Mouse (Mus musculus): ENCODE data around the gene Olig1. TPM values are rescaled to one million over a fixed set of nuclear protein-coding genes. Genes with fewer than 3 reads are reported as not detected.
A peak's percentile ranks its signal among the peaks of the same experiment; 100 is the strongest.
"Not testable (repeated sequence)": the region's sequence is repeated elsewhere in the genome, so short reads cannot be mapped to it uniquely, and the experiment has no call there.

Gene Olig1
- polyA plus RNA-seq, 1 experiment from 2014 or later = 136 TPM

DNA sequence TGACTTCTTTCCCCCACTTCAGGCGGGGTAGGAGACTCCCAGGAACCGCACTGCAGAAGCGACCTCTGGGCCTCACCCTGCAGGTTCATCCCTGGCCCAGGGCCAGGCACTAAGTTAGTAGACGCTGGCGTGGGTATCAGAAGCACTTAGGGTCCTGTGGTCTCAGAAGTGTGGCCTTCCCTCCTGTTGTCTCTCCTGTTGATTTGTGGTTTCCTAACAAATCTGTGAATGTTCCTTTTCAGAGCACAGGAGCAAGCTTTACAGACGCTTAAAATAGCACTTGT is 41.9 kb upstream of the Olig1 start:
- Histone ChIP-seq H3K4me3 (peak overlapping the region; percentile 33), H3K4me1 (replicated peaks) (peaks cover 32% of the 10 kb centered on the region), H3K27me3 (peaks cover 89% of the 10 kb centered on the region), H3K27ac (replicated peaks) (no peak overlapping the region), H3K9ac (no peak overlapping the region), H3K4me2 (no peak overlapping the region), H3K9me3 (no peaks in the 10 kb centered on the region), H3K36me3 (no peaks in the 10 kb centered on the region)
- WGBS = 3% methylated on average over 6 of the region's 6 CpGs
- no peak for ATAC-seq (ENCODE audit: low FRiP score, low read depth)

DNA sequence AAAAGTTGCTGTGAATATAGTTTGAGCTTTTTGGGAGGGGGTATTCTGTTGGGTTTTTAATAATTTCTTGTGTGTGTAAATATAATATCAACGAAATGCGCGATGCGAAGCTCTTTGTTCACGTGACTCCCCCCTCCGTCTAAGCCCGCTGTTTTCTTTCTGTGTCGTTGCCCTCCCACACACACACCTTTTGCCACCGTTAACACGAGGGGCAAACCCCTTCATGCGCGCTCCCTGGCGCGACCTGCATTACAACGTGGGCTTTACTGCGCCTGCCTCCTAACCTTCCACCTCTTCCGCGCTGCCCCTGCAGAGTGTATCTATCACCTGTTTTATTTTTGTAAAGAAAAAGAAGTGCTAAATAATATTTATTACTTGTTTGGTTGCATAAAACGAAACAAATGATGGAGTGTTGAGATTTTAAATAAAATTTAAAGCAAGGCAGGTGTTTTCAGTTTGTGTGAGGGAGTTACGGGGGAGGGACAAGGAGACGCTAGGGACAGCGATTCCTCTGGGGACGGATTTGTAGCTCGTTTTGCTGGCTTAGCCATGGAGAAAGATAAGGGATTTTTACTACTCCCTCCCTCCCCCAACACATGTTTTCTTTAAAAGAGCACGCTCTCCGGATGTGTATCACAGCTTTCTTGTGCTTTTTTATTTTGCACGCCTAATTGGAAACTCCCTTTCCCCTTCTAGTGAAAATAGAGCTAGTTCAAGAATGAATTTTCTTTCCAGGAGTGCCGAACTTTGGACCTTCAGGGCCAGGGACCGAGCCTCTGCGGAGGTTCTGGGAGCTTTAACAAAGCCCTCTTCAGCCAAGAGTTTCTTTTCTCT is 41.1 kb upstream of the Olig1 start:
- no peak for ATAC-seq (ENCODE audit: low FRiP score, low read depth)
- peaks cover 32% of the 10 kb centered on the region for H3K4me1 ChIP-seq (replicated peaks)
- H3K9me3 ChIP-seq = no peaks in the 10 kb centered on the region
- peak overlapping the region; percentile 33 for H3K4me3 ChIP-seq
- peaks cover 90% of the 10 kb centered on the region for H3K27me3 ChIP-seq
- H3K9ac ChIP-seq = 0 out of 2 replicates have a peak overlapping the region, but pooled peaks have one; percentile 17
- 2% methylated on average over 30 of the region's 30 CpGs for whole genome bisulfite sequencing
- H3K27ac ChIP-seq (replicated peaks) = no peak overlapping the region
- H3K4me2 ChIP-seq = 0 out of 2 replicates have a peak overlapping the region, but pooled peaks have one; percentile 14
- no peaks in the 10 kb centered on the region for H3K36me3 ChIP-seq

DNA sequence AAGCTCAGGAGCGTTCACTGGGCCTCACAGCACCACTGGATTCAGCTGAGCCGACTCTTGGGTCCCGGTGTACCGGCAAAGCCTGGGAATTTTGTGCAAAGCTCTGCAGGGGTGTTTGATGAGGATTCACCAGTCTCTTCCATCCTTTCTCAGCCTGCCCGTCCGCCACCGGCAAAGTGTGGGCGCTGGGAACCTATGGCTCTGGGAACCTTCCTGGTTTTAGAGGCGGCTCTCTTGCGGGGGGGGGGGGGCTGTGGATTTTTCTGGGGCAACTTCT is 40.6 kb upstream of the Olig1 start:
- no peak overlapping the region for H3K9ac ChIP-seq
- 3% methylated on average over 10 of the region's 10 CpGs for WGBS
- no peaks in the 10 kb centered on the region for H3K36me3 ChIP-seq
- peaks cover 91% of the 10 kb centered on the region for H3K27me3 ChIP-seq
- H3K4me3 ChIP-seq = peak overlapping the region; percentile 33
- H3K27ac ChIP-seq (replicated peaks) = no peak overlapping the region
- peaks cover 32% of the 10 kb centered on the region for H3K4me1 ChIP-seq (replicated peaks)
- no peak for ATAC-seq (ENCODE audit: low FRiP score, low read depth)
- no peaks in the 10 kb centered on the region for H3K9me3 ChIP-seq
- peak overlapping the region; percentile 14; the same call in 1 of the 2 replicates for H3K4me2 ChIP-seq

DNA sequence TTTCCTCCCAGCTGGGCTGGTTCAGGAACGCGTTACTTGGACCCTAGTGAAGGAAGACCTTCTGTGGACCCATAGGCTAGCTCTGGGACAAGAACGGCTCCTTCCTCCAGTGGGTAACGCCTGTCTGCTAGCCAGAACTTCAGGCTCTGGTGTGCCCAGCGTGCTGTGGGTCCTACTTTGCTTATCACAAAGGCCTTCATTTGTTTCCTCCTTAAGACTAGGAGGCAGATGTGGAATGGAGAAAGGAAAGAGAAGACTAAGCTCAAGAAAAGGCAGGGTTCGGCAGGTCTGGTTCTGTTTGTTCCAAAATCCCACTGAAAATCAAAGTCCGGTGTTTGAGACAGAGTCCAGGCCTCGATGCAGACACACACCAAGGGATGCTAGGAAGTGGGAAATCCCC is 39.9 kb upstream of the Olig1 start:
- ATAC-seq (ENCODE audit: low FRiP score, low read depth) = no peak
- no peaks in the 10 kb centered on the region for H3K36me3 ChIP-seq
- H3K4me3 ChIP-seq = 0 out of 2 replicates have a peak overlapping the region, but pooled peaks have one; percentile 6
- H3K27ac ChIP-seq (replicated peaks) = no peak overlapping the region
- no peaks in the 10 kb centered on the region for H3K9me3 ChIP-seq
- 11% methylated on average over 8 of the region's 8 CpGs for WGBS
- H3K4me1 ChIP-seq (replicated peaks) = peaks cover 30% of the 10 kb centered on the region
- H3K4me2 ChIP-seq = peak overlapping the region; percentile 14; the same call in 1 of the 2 replicates
- H3K27me3 ChIP-seq = peaks cover 91% of the 10 kb centered on the region
- H3K9ac ChIP-seq = no peak overlapping the region

DNA sequence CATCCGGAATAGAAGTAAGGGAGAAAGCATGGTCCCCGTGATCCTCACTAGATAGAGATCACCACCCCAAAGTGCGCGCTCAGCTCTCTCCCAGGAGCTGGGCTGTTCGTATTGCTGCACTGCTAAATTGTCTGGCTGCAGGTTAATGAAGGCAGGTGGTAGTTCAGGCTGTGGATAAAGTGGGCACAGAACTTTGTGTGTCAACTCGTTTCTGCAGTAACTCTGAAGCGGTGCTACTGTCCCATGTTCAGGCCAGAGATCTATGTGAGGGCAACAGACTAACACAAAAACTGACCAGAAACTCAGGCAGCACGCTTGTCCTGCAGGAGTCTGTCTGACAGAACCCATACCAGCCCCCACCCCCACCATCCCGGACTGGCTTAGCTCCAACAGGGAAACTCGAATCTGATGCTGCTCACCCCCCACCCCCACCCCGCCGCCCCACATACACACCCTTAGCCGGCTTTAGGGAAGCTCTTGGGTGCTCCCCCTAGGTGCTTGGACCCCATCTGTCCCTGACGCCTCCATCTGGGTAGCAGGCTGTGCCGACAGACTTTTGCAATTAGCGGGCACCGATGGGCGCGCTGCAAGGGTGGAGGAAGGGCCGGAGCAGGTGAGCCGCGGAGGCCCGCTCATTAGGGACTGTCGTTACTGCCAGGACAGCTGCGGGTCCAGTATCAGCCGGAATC is 37.6 kb upstream of the Olig1 start:
- Histone ChIP-seq H3K4me2 (peak overlapping the region; percentile 34), H3K4me3 (peak overlapping the region; percentile 5; the same call in 1 of the 2 replicates), H3K4me1 (replicated peaks) (peaks cover 13% of the 10 kb centered on the region), H3K9me3 (no peaks in the 10 kb centered on the region), H3K27ac (replicated peaks) (0 out of 2 replicates have a peak overlapping the region, but pooled peaks have one; percentile 8), H3K27me3 (peaks cover 96% of the 10 kb centered on the region), H3K9ac (no peak overlapping the region), H3K36me3 (no peaks in the 10 kb centered on the region)
- 4% methylated on average over 26 of the region's 26 CpGs for WGBS
- 0 out of 2 replicates have a peak, but pooled peaks have one; percentile 27 for ATAC-seq (ENCODE audit: low FRiP score, low read depth)

DNA sequence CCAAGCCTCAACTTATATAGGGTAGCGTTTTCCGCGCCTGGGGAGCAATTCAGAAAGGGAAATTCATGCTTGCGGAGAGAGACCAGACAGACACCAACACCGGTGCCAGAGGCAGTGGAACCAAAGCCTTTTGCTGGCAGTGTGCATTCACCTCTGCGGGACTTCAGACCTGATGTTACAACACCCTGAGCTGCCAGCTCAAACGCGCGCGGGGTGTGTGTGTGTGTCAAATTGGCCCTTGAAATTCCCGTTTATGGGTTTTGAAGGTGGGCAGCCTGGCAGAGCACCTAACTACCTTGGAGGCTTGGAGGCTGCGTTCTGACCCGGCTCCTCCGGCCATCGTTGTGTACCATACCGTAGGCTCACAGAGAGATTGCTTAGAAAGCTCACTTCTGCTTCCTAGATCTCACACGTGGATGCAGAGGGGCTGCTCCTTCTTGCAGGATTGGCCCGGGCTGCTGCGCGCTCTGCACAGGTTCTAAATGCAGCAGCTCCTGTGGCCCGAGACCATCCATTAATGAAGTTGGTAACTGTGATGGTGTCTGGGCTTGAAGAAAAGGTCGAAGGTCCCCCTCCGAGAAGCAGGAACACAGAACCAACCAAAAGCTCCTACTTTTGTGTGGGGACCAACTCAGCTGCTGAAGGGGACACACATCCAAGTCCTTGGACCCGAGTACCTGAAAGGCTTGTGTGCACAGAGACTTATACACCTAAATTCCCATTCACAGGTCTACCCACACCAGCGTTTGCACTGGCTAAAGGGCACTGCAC is 36.9 kb upstream of the Olig1 start:
- Histone ChIP-seq H3K9me3 (no peaks in the 10 kb centered on the region), H3K4me2 (peak overlapping the region; percentile 34), H3K36me3 (no peaks in the 10 kb centered on the region), H3K4me3 (peak overlapping the region; percentile 5; the same call in 1 of the 2 replicates), H3K27ac (replicated peaks) (0 out of 2 replicates have a peak overlapping the region, but pooled peaks have one; percentile 8), H3K4me1 (replicated peaks) (0 out of 2 replicates have a peak, but pooled peaks cover 9% of the 10 kb centered on the region), H3K9ac (no peak overlapping the region), H3K27me3 (peaks cover 96% of the 10 kb centered on the region)
- 4% methylated on average over 25 of the region's 25 CpGs for WGBS
- ATAC-seq (ENCODE audit: low FRiP score, low read depth) = no peak

DNA sequence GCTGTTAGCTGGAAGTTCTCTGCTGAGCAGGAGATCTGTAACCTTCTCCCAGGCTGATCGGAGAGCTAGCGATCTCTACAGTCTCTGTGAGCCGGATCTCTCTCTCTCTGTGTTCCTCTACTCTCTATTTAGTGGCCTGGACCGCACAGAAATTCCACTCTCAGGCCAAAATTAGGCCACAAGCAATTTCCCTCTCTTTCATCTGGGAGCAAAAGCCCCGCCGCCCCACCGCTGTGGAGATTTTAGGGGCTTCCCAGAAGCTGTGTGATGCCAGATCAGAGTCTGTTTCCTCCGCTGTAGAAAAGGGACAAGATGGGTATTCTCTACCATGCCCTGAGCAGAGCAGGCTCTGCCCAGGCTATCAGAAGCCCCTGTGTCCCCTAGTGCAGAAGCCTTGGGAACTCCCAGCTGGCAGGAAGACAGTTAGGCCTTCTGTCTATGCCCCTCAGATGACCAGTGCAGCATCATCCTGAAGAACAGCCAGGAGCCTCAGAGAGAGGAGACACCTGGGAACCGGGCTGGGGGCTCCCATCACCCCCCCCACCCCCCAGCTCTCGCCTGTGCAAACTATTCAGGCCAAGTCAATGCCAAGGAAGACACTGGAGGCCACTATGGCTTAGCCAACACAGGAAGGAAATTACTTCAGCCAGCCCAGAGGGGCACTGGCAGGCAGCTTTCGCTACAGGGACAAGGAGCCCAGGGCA is 36.2 kb upstream of the Olig1 start:
- Histone ChIP-seq H3K36me3 (no peaks in the 10 kb centered on the region), H3K27me3 (peaks cover 97% of the 10 kb centered on the region), H3K27ac (replicated peaks) (no peak overlapping the region), H3K4me3 (no peak overlapping the region), H3K4me1 (replicated peaks) (0 out of 2 replicates have a peak, but pooled peaks cover 9% of the 10 kb centered on the region), H3K9ac (no peak overlapping the region), H3K9me3 (no peaks in the 10 kb centered on the region), H3K4me2 (no peak overlapping the region)
- peak; percentile 53; the same call in 1 of the 2 replicates for ATAC-seq (ENCODE audit: low FRiP score, low read depth)
- 10% methylated on average over 11 of the region's 11 CpGs for WGBS

DNA sequence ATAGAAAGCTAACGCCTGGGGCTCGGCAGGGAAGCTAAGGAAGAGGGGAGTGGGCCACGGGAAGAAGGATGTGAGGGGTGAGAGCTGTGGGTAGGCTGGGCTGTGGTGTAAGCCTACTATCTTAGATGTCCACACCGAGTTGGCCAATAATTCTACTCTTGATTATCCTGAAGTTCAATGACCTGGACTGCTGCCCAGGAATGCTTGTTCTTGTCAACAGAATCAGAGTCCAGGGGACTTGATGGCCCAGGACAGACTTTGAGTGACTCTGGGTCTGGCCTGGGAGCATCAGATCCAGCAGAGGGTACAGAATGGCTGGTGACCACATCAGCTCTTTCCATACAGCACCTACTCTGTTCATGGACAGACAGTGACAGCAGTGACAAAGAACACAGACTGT is 30.5 kb upstream of the Olig1 start:
- H3K36me3 ChIP-seq = no peaks in the 10 kb centered on the region
- 65% methylated on average over 4 of the region's 4 CpGs for WGBS
- no peak overlapping the region for H3K27ac ChIP-seq (replicated peaks)
- H3K27me3 ChIP-seq = peaks cover 96% of the 10 kb centered on the region
- no peaks in the 10 kb centered on the region for H3K9me3 ChIP-seq
- ATAC-seq (ENCODE audit: low FRiP score, low read depth) = no peak
- H3K4me1 ChIP-seq (replicated peaks) = no peaks in the 10 kb centered on the region
- H3K4me2 ChIP-seq = no peak overlapping the region
- H3K9ac ChIP-seq = no peak overlapping the region
- H3K4me3 ChIP-seq = no peak overlapping the region

DNA sequence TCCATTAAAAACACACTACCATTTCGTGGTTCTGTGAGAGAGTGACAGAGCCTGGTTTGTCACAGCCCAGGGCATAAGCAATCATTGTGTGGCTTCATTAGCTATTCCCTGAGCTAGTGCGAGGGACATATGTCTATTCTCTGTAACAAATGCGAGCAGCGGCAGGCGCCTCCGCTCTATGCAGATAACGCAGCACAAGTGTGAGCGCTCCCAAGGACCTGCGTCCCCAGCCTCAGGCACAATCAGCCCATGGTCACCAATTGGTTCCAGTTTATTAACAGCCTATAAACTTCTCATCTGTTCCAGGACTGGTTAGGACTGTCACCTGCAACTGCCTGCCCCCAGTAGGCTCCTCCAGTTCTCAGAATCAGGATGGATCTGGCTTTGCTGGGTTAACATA is 23.3 kb upstream of the Olig1 start:
- Histone ChIP-seq H3K4me1 (replicated peaks) (no peaks in the 10 kb centered on the region), H3K4me3 (no peak overlapping the region), H3K9ac (no peak overlapping the region), H3K9me3 (no peaks in the 10 kb centered on the region), H3K27ac (replicated peaks) (no peak overlapping the region), H3K36me3 (no peaks in the 10 kb centered on the region), H3K4me2 (no peak overlapping the region), H3K27me3 (peaks cover 63% of the 10 kb centered on the region)
- WGBS = 16% methylated on average over 9 of the region's 9 CpGs
- ATAC-seq (ENCODE audit: low FRiP score, low read depth) = no peak

DNA sequence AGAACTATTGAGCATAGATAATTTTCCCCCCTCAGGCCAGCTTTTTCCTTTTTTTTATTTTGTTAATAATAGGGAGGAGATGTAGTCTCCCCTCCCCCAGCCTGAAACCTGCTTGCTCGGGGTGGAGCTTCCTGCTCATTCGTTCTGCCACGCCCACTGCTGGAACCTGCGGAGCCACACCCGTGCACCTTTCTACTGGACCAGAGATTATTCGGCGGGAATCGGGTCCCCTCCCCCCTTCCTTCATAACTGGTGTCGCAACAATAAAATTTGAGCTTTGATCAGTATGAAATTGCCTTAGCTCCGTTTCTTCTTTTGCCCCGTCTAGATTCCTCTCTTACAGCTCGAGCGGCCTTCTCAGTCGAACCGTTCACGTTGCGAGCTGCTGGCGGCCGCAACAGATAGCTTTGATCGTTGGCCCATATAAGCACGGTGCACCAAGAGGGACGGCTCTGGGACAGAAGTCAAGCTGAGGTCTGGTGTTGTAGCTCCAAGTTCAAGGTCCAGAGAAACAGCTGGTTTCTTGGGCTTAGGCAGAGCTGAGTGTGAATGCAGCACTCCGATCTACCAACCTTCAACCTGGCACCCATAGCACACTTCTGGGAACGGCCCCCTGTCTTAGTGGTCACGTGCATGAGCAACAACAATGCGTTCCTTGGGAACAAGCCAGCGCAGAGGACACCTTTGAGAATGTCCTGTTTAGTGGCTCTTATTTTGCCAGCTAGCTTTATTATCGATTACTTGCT is 14.0 kb upstream of the Olig1 start:
- not testable (repeated sequence) for H3K27ac ChIP-seq (replicated peaks); H3K4me1 ChIP-seq (replicated peaks); H3K36me3 ChIP-seq; H3K4me3 ChIP-seq; H3K9ac ChIP-seq; H3K4me2 ChIP-seq; ATAC-seq (ENCODE audit: low FRiP score, low read depth); H3K9me3 ChIP-seq
- WGBS = 16% methylated on average over 22 of the region's 28 CpGs
- H3K27me3 ChIP-seq = peaks cover 45% of the 10 kb centered on the region

DNA sequence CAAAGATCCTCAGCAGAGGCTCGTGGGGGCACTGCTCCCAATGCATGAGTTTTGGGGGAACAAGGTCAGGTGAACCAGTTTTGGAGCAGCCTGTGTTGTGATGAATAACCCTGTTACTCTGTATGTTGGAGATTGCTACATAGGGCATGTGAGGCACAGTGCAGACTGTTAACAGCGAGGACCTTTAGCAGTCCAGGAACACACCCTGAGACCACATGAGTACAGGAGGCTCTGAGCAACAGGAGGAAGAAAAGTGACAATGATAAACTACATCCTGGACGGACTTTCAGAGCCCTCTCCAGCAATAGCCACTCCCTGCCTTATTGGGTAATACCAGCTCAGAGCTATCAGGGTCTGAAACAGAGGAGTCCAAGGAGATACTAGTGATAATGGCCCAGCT is 10.6 kb upstream of the Olig1 start:
- no peak for ATAC-seq (ENCODE audit: low FRiP score, low read depth)
- no peak overlapping the region for H3K9ac ChIP-seq
- H3K4me2 ChIP-seq = no peak overlapping the region
- WGBS = 65% methylated on average over 3 of the region's 3 CpGs
- peaks cover 78% of the 10 kb centered on the region for H3K27me3 ChIP-seq
- no peaks in the 10 kb centered on the region for H3K36me3 ChIP-seq
- H3K4me1 ChIP-seq (replicated peaks) = no peaks in the 10 kb centered on the region
- H3K9me3 ChIP-seq = no peaks in the 10 kb centered on the region
- no peak overlapping the region for H3K4me3 ChIP-seq
- no peak overlapping the region for H3K27ac ChIP-seq (replicated peaks)
